Mouse (Mus musculus): Measurements from ENCODE around the gene Dact2. TPM values are rescaled to one million over a fixed set of nuclear protein-coding genes. Genes with fewer than 3 reads are reported as not detected.

Dact2 gene
- polyA plus RNA-seq, 1 experiment, result 1.6 TPM

GRCm38 (mm10) chr17:14173459-14173858 lies 30.6 kb downstream of the Dact2 start:
- Histone ChIP-seq H3K36me3 (ENCODE audit: control insufficient read depth, insufficient read depth) (no peaks in the 10 kb centered on the region), H3K79me3 (ENCODE audit: low read depth) (no peaks in the 10 kb centered on the region)

GRCm38 (mm10) chr17:14172731-14173130 lies 31.4 kb downstream of the Dact2 start:
- Histone ChIP-seq H3K79me3 (ENCODE audit: low read depth) (no peaks in the 10 kb centered on the region), H3ac (ENCODE audit: control insufficient read depth, insufficient read length, low read depth) (peak overlapping the region; percentile 43), H3K79me2 (ENCODE audit: control insufficient read depth, insufficient read depth) (no peaks in the 10 kb centered on the region), H3K4me3 (ENCODE audit: insufficient read depth, poor library complexity, severe bottlenecking) (no peak overlapping the region), H3K27me3 (ENCODE audit: control insufficient read depth, insufficient read depth, insufficient read length) (no peaks in the 10 kb centered on the region), H3K36me3 (ENCODE audit: control insufficient read depth, insufficient read depth) (no peaks in the 10 kb centered on the region)
- TF ChIP-seq FOSL1 (IDR thresholded peaks at IDR 0.05; ENCODE audit: insufficient read depth, low read length, poor library complexity, severe bottlenecking) (no peak), CTCF (IDR thresholded peaks at IDR 0.05; ENCODE audit: control insufficient read depth, insufficient read depth, insufficient read length) (no peak)

More at GRCm38 (mm10) chr17:14173459-14173858, 30.6 kb downstream of the Dact2 start:
- H3K79me2 ChIP-seq (ENCODE audit: control insufficient read depth, insufficient read depth), result no peaks in the 10 kb centered on the region
- no peaks in the 10 kb centered on the region for H3K27me3 ChIP-seq (ENCODE audit: control insufficient read depth, insufficient read depth, insufficient read length)
- no peak overlapping the region for H3K4me3 ChIP-seq (ENCODE audit: insufficient read depth, poor library complexity, severe bottlenecking)
- H3ac ChIP-seq (ENCODE audit: control insufficient read depth, insufficient read length, low read depth), result no peak overlapping the region
- TF ChIP-seq MYOG (IDR thresholded peaks at IDR 0.05; ENCODE audit: control insufficient read depth, extremely low read depth, insufficient read length) (no peak), CTCF (IDR thresholded peaks at IDR 0.05; ENCODE audit: control insufficient read depth, insufficient read depth, insufficient read length) (no peak), MAX (IDR thresholded peaks at IDR 0.05) (no peak), USF1 (IDR thresholded peaks at IDR 0.05; ENCODE audit: low read depth) (no peak), CEBPB (IDR thresholded peaks at IDR 0.05; ENCODE audit: low read depth) (no peak), FOSL1 (IDR thresholded peaks at IDR 0.05; ENCODE audit: insufficient read depth, low read length, poor library complexity, severe bottlenecking) (no peak), MYOD1 (IDR thresholded peaks at IDR 0.05; ENCODE audit: control insufficient read depth, insufficient read length, low read depth) (no peak)

- no peaks in the 10 kb centered on the region for H3K79me2 ChIP-seq (ENCODE audit: control insufficient read depth, insufficient read depth)
- no peaks in the 10 kb centered on the region for H3K79me3 ChIP-seq (ENCODE audit: low read depth)
- no peaks in the 10 kb centered on the region for H3K27me3 ChIP-seq (ENCODE audit: control insufficient read depth, insufficient read depth, insufficient read length)
- H3ac ChIP-seq (ENCODE audit: control insufficient read depth, insufficient read length, low read depth), result no peak overlapping the region
- no peaks in the 10 kb centered on the region for H3K36me3 ChIP-seq (ENCODE audit: control insufficient read depth, insufficient read depth)
- TF ChIP-seq CEBPB (IDR thresholded peaks at IDR 0.05; ENCODE audit: low read depth) (no peak), MAX (IDR thresholded peaks at IDR 0.05) (no peak), FOSL1 (IDR thresholded peaks at IDR 0.05; ENCODE audit: insufficient read depth, low read length, poor library complexity, severe bottlenecking) (no peak), USF1 (IDR thresholded peaks at IDR 0.05; ENCODE audit: low read depth) (no peak), CTCF (IDR thresholded peaks at IDR 0.05; ENCODE audit: control insufficient read depth, insufficient read depth, insufficient read length) (no peak), MYOD1 (IDR thresholded peaks at IDR 0.05; ENCODE audit: control insufficient read depth, insufficient read length, low read depth) (no peak), MYOG (IDR thresholded peaks at IDR 0.05; ENCODE audit: control insufficient read depth, extremely low read depth, insufficient read length) (no peak)
- no peak overlapping the region for H3K4me3 ChIP-seq (ENCODE audit: insufficient read depth, poor library complexity, severe bottlenecking)
Observed at GRCm38 (mm10) chr17:14172184-14172583, 31.9 kb downstream of the Dact2 start.

- H3K27me3 ChIP-seq (ENCODE audit: control insufficient read depth, insufficient read depth, insufficient read length), result no peaks in the 10 kb centered on the region
Observed at GRCm38 (mm10) chr17:14170961-14171479, 33.1 kb downstream of the Dact2 start.

GRCm38 (mm10) chr17:14169431-14169830 lies 34.7 kb downstream of the Dact2 start:
- Histone ChIP-seq H3K4me3 (ENCODE audit: insufficient read depth, poor library complexity, severe bottlenecking) (no peak overlapping the region), H3K36me3 (ENCODE audit: control insufficient read depth, insufficient read depth) (no peaks in the 10 kb centered on the region), H3ac (ENCODE audit: control insufficient read depth, insufficient read length, low read depth) (no peak overlapping the region), H3K79me2 (ENCODE audit: control insufficient read depth, insufficient read depth) (no peaks in the 10 kb centered on the region), H3K27me3 (ENCODE audit: control insufficient read depth, insufficient read depth, insufficient read length) (no peaks in the 10 kb centered on the region), H3K79me3 (ENCODE audit: low read depth) (no peaks in the 10 kb centered on the region)
- TF ChIP-seq MYOG (IDR thresholded peaks at IDR 0.05; ENCODE audit: control insufficient read depth, extremely low read depth, insufficient read length) (no peak), CEBPB (IDR thresholded peaks at IDR 0.05; ENCODE audit: low read depth) (no peak), FOSL1 (IDR thresholded peaks at IDR 0.05; ENCODE audit: insufficient read depth, low read length, poor library complexity, severe bottlenecking) (no peak), CTCF (IDR thresholded peaks at IDR 0.05; ENCODE audit: control insufficient read depth, insufficient read depth, insufficient read length) (no peak), USF1 (IDR thresholded peaks at IDR 0.05; ENCODE audit: low read depth) (no peak), MYOD1 (IDR thresholded peaks at IDR 0.05; ENCODE audit: control insufficient read depth, insufficient read length, low read depth) (no peak), MAX (IDR thresholded peaks at IDR 0.05) (no peak)

More at GRCm38 (mm10) chr17:14170961-14171479, 33.1 kb downstream of the Dact2 start:
- Histone ChIP-seq H3K36me3 (ENCODE audit: control insufficient read depth, insufficient read depth) (no peaks in the 10 kb centered on the region), H3K79me2 (ENCODE audit: control insufficient read depth, insufficient read depth) (no peaks in the 10 kb centered on the region), H3ac (ENCODE audit: control insufficient read depth, insufficient read length, low read depth) (no peak overlapping the region), H3K79me3 (ENCODE audit: low read depth) (no peaks in the 10 kb centered on the region), H3K4me3 (ENCODE audit: insufficient read depth, poor library complexity, severe bottlenecking) (no peak overlapping the region)
- no peak for TF ChIP-seq CEBPB (IDR thresholded peaks at IDR 0.05; ENCODE audit: low read depth)
- no peak for TF ChIP-seq FOSL1 (IDR thresholded peaks at IDR 0.05; ENCODE audit: insufficient read depth, low read length, poor library complexity, severe bottlenecking)
- no peak for TF ChIP-seq MYOD1 (IDR thresholded peaks at IDR 0.05; ENCODE audit: control insufficient read depth, insufficient read length, low read depth)
- TF ChIP-seq CTCF (IDR thresholded peaks at IDR 0.05; ENCODE audit: control insufficient read depth, insufficient read depth, insufficient read length), result no peak
- TF ChIP-seq MYOG (IDR thresholded peaks at IDR 0.05; ENCODE audit: control insufficient read depth, extremely low read depth, insufficient read length), result no peak
- TF ChIP-seq USF1 (IDR thresholded peaks at IDR 0.05; ENCODE audit: low read depth), result no peak
- no peak for TF ChIP-seq MAX (IDR thresholded peaks at IDR 0.05)

GRCm38 (mm10) chr17:14167594-14167993 lies 36.5 kb downstream of the Dact2 start:
- Histone ChIP-seq H3ac (ENCODE audit: control insufficient read depth, insufficient read length, low read depth) (peak overlapping the region; percentile 22), H3K79me3 (ENCODE audit: low read depth) (no peaks in the 10 kb centered on the region), H3K27me3 (ENCODE audit: control insufficient read depth, insufficient read depth, insufficient read length) (no peaks in the 10 kb centered on the region), H3K79me2 (ENCODE audit: control insufficient read depth, insufficient read depth) (no peaks in the 10 kb centered on the region), H3K4me3 (ENCODE audit: insufficient read depth, poor library complexity, severe bottlenecking) (no peak overlapping the region), H3K36me3 (ENCODE audit: control insufficient read depth, insufficient read depth) (no peaks in the 10 kb centered on the region)
- TF ChIP-seq FOSL1 (IDR thresholded peaks at IDR 0.05; ENCODE audit: insufficient read depth, low read length, poor library complexity, severe bottlenecking) (no peak), USF1 (IDR thresholded peaks at IDR 0.05; ENCODE audit: low read depth) (no peak), MYOD1 (IDR thresholded peaks at IDR 0.05; ENCODE audit: control insufficient read depth, insufficient read length, low read depth) (no peak), CEBPB (IDR thresholded peaks at IDR 0.05; ENCODE audit: low read depth) (no peak), MAX (IDR thresholded peaks at IDR 0.05) (peak; percentile 84), CTCF (IDR thresholded peaks at IDR 0.05; ENCODE audit: control insufficient read depth, insufficient read depth, insufficient read length) (no peak)

Measured in C2C12 (cell line).